Mouse (Mus musculus) forebrain, embryonic 15.5 days (tissue): ENCODE measurements around the gene Gm3238. TPM values are rescaled to one million over a fixed set of nuclear protein-coding genes. Genes with fewer than 3 reads are reported as not detected.
"Not testable (repeated sequence)": the region's sequence is repeated elsewhere in the genome, so short reads cannot be mapped to it uniquely, and the experiment has no call there.

Source experiments
- ATAC-seq: fragments of 200-750 bp; cut with Nextera tagmentation; replicated peaks from 2 replicates; pipeline ENCODE4 v1.8.0; 2017; ENCODE audit warnings: mild to moderate bottlenecking, moderate TSS enrichment, moderate library complexity
- H3K27ac ChIP-seq: fragments of 300-500 bp; sonication (generic); replicated peaks from 2 replicates; pipeline ENCODE4 v1.5.1; 2015; ENCODE audit warnings: mild to moderate bottlenecking, inconsistent platforms
- H3K27me3 ChIP-seq: fragments of 300-500 bp; sonication (generic); 2 replicates; pipeline ENCODE4 v1.6.1; 2015; ENCODE audit warnings: inconsistent platforms
- H3K36me3 ChIP-seq: fragments of 300-500 bp; sonication (generic); 2 replicates; pipeline ENCODE4 v1.6.1; 2015; ENCODE audit warnings: mild to moderate bottlenecking, inconsistent platforms
- H3K4me1 ChIP-seq: fragments of 300-500 bp; sonication (generic); 2 replicates; pipeline ENCODE4 v1.6.1; 2015; ENCODE audit warnings: inconsistent platforms
- H3K4me2 ChIP-seq: fragments of 300-500 bp; sonication (generic); replicated peaks from 2 replicates; pipeline ENCODE4 v1.6.1; 2015; ENCODE audit warnings: mild to moderate bottlenecking, inconsistent platforms
- H3K4me3 ChIP-seq: fragments of 300-500 bp; sonication (generic); 2 replicates; pipeline ENCODE4 v1.5.1; 2015; ENCODE audit warnings: mild to moderate bottlenecking, inconsistent platforms
- H3K9ac ChIP-seq: fragments of 300-500 bp; sonication (generic); replicated peaks from 2 replicates; pipeline ENCODE4 v1.6.1; 2015; ENCODE audit warnings: mild to moderate bottlenecking, inconsistent platforms
- H3K9me3 ChIP-seq: fragments of 300-500 bp; sonication (generic); 2 replicates; pipeline ENCODE4 v1.6.1; 2016; ENCODE audit warnings: inconsistent platforms
- WGBS: fragments of 180-500 bp; shearing (Covaris S2); methylation state at CpG from one replicate; pipeline ENCODE4 v1.1.7; 2015; ENCODE audit warnings: mixed read lengths; 5-methylcytosine and 5-hydroxymethylcytosine counted together
- polyA plus RNA-seq: library from polyadenylated mRNA; unstranded; fragments of >200 nt; fragmentation: Nextera tagmentation; extraction: Ambion mirVana; gene quantifications from 2 replicates; pipeline ENCODE4 v1.2.1, GENCODE M21; 2015

Gm3238 gene
- polyA plus RNA-seq, 1 experiment from 2014 or later, result not detected

- H3K36me3 ChIP-seq, H3K4me2 ChIP-seq, ATAC-seq, H3K4me3 ChIP-seq, H3K4me1 ChIP-seq, H3K9me3 ChIP-seq, H3K27ac ChIP-seq, H3K27me3 ChIP-seq, H3K9ac ChIP-seq: not testable (repeated sequence)
- 41% methylated on average over 1 of the region's 1 CpGs for WGBS
These were observed 16.8 kb upstream of the Gm3238 start, which contains the start of gene Gm7137 for GRCm38 (mm10) chr10:77787876-77788275. Gene Gm7137 (minus strand): TSS chr10:77788200.

DNA sequence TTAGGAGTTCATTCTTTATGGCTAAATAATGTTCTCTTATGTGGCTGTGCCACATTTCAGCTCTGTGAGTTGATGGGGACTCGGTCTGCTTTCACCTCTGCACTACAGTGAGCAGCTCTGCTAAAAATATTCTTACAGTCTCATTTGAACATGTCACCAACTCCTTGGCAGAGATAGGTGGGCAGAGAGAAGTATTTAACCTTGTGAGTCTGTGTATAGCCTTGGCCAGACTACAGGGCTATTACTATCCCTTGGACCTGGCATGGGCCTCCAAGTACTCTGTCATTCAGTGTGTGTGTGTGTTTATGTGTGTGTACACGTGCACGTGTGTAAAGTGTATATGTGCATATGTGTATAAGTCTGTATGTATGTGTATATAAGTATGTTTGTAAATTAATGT lies 12.3 kb upstream of the Gm3238 start:
- H3K27ac ChIP-seq, H3K9me3 ChIP-seq, H3K4me3 ChIP-seq, H3K36me3 ChIP-seq, H3K27me3 ChIP-seq, H3K9ac ChIP-seq, H3K4me1 ChIP-seq, H3K4me2 ChIP-seq, ATAC-seq: not testable (repeated sequence)
- 89% methylated on average over 3 of the region's 3 CpGs for WGBS

DNA sequence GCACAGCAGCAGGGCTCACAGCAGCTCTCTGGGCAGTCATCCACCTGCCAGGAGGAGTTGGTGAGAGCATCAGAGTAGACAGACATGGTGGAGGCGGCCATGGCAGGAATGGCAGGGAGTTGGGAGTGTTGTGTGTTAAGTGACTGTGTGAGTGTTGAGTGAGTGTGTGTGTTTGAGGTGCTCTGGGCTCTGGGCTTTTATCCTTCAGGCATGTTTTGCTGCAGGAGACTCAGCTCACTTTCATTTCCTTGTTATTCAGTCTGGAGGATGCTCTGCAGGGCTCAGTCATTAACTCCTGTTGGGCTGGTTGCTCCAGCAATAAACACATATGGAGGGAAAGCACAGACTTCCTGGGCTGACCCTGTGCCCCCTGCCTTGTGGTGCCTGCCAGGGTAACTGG lies 11.3 kb upstream of the Gm3238 start, which contains the start of gene Gm3250:
Gene Gm3250, minus strand, starts transcription at position 101 of the 400 bp plus-strand sequence.
- 75% methylated on average over 1 of the region's 1 CpGs for WGBS
- not testable (repeated sequence) for H3K4me1 ChIP-seq, H3K9ac ChIP-seq, H3K4me2 ChIP-seq, H3K9me3 ChIP-seq, H3K36me3 ChIP-seq, H3K4me3 ChIP-seq, H3K27ac ChIP-seq, ATAC-seq, H3K27me3 ChIP-seq

DNA sequence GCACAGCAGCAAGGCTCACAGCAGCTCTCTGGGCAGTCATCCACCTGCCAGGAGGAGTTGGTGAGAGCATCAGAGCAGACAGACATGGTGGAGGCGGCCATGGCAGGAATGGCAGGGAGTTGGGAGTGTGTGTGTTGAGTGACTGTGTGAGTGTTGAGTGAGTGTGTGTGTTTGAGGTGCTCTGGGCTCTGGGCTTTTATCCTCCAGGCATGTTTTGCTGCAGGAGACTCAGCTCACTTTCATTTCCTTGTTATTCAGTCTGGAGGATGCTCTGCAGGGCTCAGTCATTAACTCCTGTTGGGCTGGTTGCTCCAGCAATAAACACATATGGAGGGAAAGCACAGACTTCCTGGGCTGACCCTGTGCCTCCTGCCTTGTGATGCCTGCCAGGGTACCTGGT lies 5.7 kb upstream of the Gm3238 start, which contains the start of gene Gm7138:
Gene Gm7138, minus strand, starts transcription at position 101 of the 400 bp plus-strand sequence.
- not testable (repeated sequence) for H3K4me2 ChIP-seq, H3K36me3 ChIP-seq, H3K9ac ChIP-seq, H3K27me3 ChIP-seq, H3K27ac ChIP-seq, H3K4me3 ChIP-seq, ATAC-seq, H3K4me1 ChIP-seq, H3K9me3 ChIP-seq
- WGBS, result 56% methylated on average over 1 of the region's 1 CpGs

DNA sequence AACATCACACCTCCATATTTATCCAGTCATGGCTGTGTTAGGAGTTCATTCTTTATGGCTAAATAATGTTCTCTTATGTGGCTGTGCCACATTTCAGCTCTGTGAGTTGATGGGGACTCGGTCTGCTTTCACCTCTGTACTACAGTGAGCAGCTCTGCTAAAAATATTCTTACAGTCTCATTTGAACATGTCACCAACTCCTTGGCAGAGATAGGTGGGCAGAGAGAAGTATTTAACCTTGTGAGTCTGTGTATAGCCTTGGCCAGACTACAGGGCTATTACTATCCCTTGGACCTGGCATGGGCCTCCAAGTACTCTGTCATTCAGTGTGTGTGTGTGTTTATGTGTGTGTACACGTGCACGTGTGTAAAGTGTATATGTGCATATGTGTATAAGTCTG lies 1.0 kb upstream of the Gm3238 start:
- not testable (repeated sequence) for H3K27me3 ChIP-seq, H3K4me2 ChIP-seq, H3K9ac ChIP-seq, H3K27ac ChIP-seq, H3K4me1 ChIP-seq, H3K9me3 ChIP-seq, H3K4me3 ChIP-seq, ATAC-seq, H3K36me3 ChIP-seq
- 97% methylated on average over 3 of the region's 3 CpGs for WGBS

DNA sequence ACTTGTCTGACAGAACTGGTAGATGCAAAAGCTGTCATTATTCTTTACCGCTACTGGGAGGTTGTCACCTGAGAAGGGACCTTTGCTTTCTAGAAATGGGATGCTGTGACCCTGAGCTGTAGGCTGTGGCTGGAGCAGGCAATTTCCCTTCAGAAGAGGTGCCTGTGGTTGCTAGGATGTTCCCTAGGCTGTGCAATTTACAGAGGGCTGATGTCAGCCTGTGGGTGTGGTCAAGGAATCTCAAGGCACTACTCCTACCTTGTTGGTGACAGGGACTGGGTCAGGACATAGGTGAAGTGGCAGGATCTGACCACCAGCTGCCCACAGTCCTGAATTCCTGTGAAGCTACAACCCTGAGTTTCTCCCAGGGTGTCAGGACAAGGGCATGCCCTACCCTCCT lies 1.4 kb downstream of the Gm3238 start:
- Histone ChIP-seq H3K4me3 (no peak overlapping the region), H3K4me1 (no peaks in the 10 kb centered on the region), H3K9ac (no peak overlapping the region), H3K36me3 (no peaks in the 10 kb centered on the region), H3K27me3 (no peaks in the 10 kb centered on the region), H3K4me2 (no peak overlapping the region), H3K9me3 (no peaks in the 10 kb centered on the region), H3K27ac (no peak overlapping the region)
- no peak for ATAC-seq
- 87% methylated on average over 1 of the region's 1 CpGs for WGBS

DNA sequence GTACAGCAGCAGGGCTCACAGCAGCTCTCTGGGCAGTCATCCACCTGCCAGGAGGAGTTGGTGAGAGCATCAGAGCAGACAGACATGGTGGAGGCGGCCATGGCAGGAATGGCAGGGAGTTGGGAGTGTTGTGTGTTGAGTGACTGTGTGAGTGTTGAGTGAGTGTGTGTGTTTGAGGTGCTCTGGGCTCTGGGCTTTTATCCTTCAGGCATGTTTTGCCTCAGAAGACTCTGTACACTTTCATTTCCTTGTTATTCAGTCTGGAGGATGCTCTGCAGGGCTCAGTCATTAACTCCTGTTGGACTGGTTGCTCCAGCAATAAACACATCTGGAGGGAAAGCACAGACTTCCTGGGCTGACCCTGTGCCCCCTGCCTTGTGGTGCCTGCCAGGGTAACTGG lies 11.5 kb downstream of the Gm3238 start, which contains the start of gene Gm3233:
Gene Gm3233, minus strand, starts transcription at position 101 of the 400 bp plus-strand sequence.
- not testable (repeated sequence) for H3K4me3 ChIP-seq

GRCm38 (mm10) chr10:77753448-77753847 lies 17.7 kb downstream of the Gm3238 start:
- Histone ChIP-seq H3K27ac (no peak overlapping the region), H3K9me3 (no peaks in the 10 kb centered on the region), H3K36me3 (no peaks in the 10 kb centered on the region), H3K9ac (no peak overlapping the region), H3K4me1 (no peaks in the 10 kb centered on the region), H3K4me3 (no peak overlapping the region), H3K4me2 (no peak overlapping the region), H3K27me3 (no peaks in the 10 kb centered on the region)
- ATAC-seq, result no peak

More for the DNA sequence above, 11.5 kb downstream of the Gm3238 start, which contains the start of gene Gm3233:
- not testable (repeated sequence) for H3K36me3 ChIP-seq, H3K27ac ChIP-seq, H3K27me3 ChIP-seq, H3K4me2 ChIP-seq, H3K9ac ChIP-seq, H3K4me1 ChIP-seq, ATAC-seq, H3K9me3 ChIP-seq
- WGBS, result no CpG with 5 or more reads among the region's 1 CpGs

- not testable (repeated sequence) for H3K9me3 ChIP-seq, H3K27me3 ChIP-seq, ATAC-seq, H3K4me2 ChIP-seq, H3K9ac ChIP-seq, H3K4me3 ChIP-seq, H3K36me3 ChIP-seq, H3K27ac ChIP-seq, H3K4me1 ChIP-seq
- WGBS, result 66% methylated on average over 3 of the region's 3 CpGs
These were observed 18.8 kb downstream of the Gm3238 start for GRCm38 (mm10) chr10:77752312-77752711.

GRCm38 (mm10) chr10:77751254-77751653 lies 19.9 kb downstream of the Gm3238 start, which contains the start of gene Gm9736:
Gene Gm9736 (minus strand): TSS chr10:77751354.
- not testable (repeated sequence) for H3K27ac ChIP-seq, H3K9ac ChIP-seq, H3K27me3 ChIP-seq, ATAC-seq, H3K4me1 ChIP-seq, H3K36me3 ChIP-seq, H3K4me3 ChIP-seq, H3K4me2 ChIP-seq, H3K9me3 ChIP-seq
- 71% methylated on average over 1 of the region's 1 CpGs for WGBS

- H3K4me3 ChIP-seq, ATAC-seq, H3K9ac ChIP-seq, H3K4me1 ChIP-seq, H3K36me3 ChIP-seq, H3K4me2 ChIP-seq, H3K9me3 ChIP-seq, H3K27ac ChIP-seq, H3K27me3 ChIP-seq: not testable (repeated sequence)
- WGBS, result 73% methylated on average over 1 of the region's 1 CpGs
These were observed 20.4 kb downstream of the Gm3238 start for GRCm38 (mm10) chr10:77750686-77751085.

GRCm38 (mm10) chr10:77741924-77742688 lies 29.0 kb downstream of the Gm3238 start, which contains the start of gene Gm18596:
Gene Gm18596 (minus strand): TSS chr10:77742638.
- 47% methylated on average over 5 of the region's 5 CpGs for WGBS
- H3K9me3 ChIP-seq, H3K4me1 ChIP-seq, H3K9ac ChIP-seq, H3K4me3 ChIP-seq, H3K4me2 ChIP-seq, H3K36me3 ChIP-seq, H3K27me3 ChIP-seq, ATAC-seq: not testable (repeated sequence)
- H3K27ac ChIP-seq, result 0 out of 2 replicates have a peak within 1 kb of the TSS, but pooled peaks have one; percentile 15

GRCm38 (mm10) chr10:77738929-77739328 lies 32.2 kb downstream of the Gm3238 start:
- no peaks in the 10 kb centered on the region for H3K27me3 ChIP-seq
- ATAC-seq, result no peak

More at GRCm38 (mm10) chr10:77738929-77739328, 32.2 kb downstream of the Gm3238 start:
- H3K27ac ChIP-seq, result no peak overlapping the region
- H3K36me3 ChIP-seq, result no peaks in the 10 kb centered on the region
- no peaks in the 10 kb centered on the region; the same call in 1 of the 2 replicates for H3K9me3 ChIP-seq
- no peaks in the 10 kb centered on the region for H3K4me1 ChIP-seq
- no peak overlapping the region for H3K4me3 ChIP-seq
- no peak overlapping the region for H3K9ac ChIP-seq
- no peak overlapping the region for H3K4me2 ChIP-seq
- WGBS, result 94% methylated on average over 4 of the region's 4 CpGs
